In the genomic region with DNA sequence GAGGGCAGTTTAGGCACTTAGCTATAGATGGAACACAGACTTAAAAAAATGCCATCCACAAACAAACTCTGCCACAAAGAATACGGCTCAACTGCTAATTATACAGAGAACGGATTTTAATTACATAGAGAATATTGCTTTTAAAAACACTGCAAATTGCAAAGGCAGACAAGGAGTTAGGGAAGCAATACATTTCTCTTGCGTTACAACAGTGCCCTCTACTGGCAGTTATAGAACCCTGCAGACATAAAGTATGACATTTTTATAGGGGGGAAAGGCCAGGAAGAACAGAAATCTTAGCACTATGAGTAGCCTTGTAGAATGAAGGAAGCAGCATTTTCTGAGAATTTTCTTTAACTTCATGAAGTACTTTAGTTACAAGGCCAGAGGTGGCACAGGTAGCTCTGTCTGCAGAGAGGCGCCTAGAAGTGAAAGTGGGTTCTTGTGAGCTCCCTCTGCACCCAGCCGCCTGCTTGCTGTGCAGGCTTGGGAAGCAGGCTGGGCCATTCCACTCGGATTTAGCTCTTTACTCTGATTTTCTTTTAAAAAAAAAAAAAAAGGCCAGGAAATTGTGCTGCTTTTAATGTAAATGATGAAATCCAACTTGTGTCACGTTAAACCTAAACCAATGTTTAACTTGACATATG, we compare ENCODE assay signal across 8 mouse cellular contexts. TPM values are rescaled to one million over a fixed set of nuclear protein-coding genes. Genes with fewer than 3 reads are reported as not detected.
DNase-seq lines count a peak whose midpoint lies in the region; ATAC-seq lines count a peak whose summit lies in the region.

No protein-coding gene starts in this region.

- H3K27me3 ChIP-seq in hindbrain, embryonic 15.5 days: no peaks in the 10 kb centered on the region
- H3K27me3 ChIP-seq in hindbrain, embryonic 13.5 days: no peaks in the 10 kb centered on the region
- H3K27me3 ChIP-seq in forebrain, embryonic 12.5 days: no peaks in the 10 kb centered on the region

- H3K36me3 ChIP-seq in hindbrain, embryonic 15.5 days: no peaks in the 10 kb centered on the region
- no peaks in the 10 kb centered on the region for H3K36me3 ChIP-seq in hindbrain, embryonic 13.5 days
- H3K36me3 ChIP-seq in forebrain, embryonic 12.5 days (replicated peaks): no peaks in the 10 kb centered on the region

- 39% methylated on average over 7 of the region's 7 CpGs for WGBS in hindbrain, embryonic 15.5 days
- 37% methylated on average over 7 of the region's 7 CpGs for WGBS in hindbrain, embryonic 13.5 days
- 33% methylated on average over 7 of the region's 7 CpGs for WGBS in forebrain, embryonic 12.5 days

- peak; percentile 56 for ATAC-seq in hindbrain, embryonic 15.5 days (ENCODE audit: low FRiP score, low read depth)
- ATAC-seq in hindbrain, embryonic 13.5 days (ENCODE audit: low FRiP score): no peak
- ATAC-seq in forebrain, embryonic 12.5 days (ENCODE audit: low FRiP score): peak; percentile 49; the same call in 1 of the 2 replicates

- no peak overlapping the region for H3K9ac ChIP-seq in hindbrain, embryonic 15.5 days
- H3K9ac ChIP-seq in hindbrain, embryonic 13.5 days: no peak overlapping the region
- no peak overlapping the region for H3K9ac ChIP-seq in forebrain, embryonic 12.5 days

- no peak overlapping the region for H3K4me3 ChIP-seq in hindbrain, embryonic 15.5 days
- no peak overlapping the region for H3K4me3 ChIP-seq in hindbrain, embryonic 13.5 days
- no peak overlapping the region for H3K4me3 ChIP-seq in forebrain, embryonic 12.5 days (replicated peaks)

- peaks cover 5% of the 10 kb centered on the region; the same call in 1 of the 2 replicates for H3K4me1 ChIP-seq in hindbrain, embryonic 15.5 days (replicated peaks)
- peaks cover 3% of the 10 kb centered on the region; the same call in 1 of the 2 replicates for H3K4me1 ChIP-seq in hindbrain, embryonic 13.5 days (replicated peaks)
- H3K4me1 ChIP-seq in forebrain, embryonic 12.5 days: no peaks in the 10 kb centered on the region

- H3K27ac ChIP-seq in hindbrain, embryonic 15.5 days (replicated peaks): no peak overlapping the region
- no peak overlapping the region for H3K27ac ChIP-seq in hindbrain, embryonic 13.5 days
- H3K27ac ChIP-seq in forebrain, embryonic 12.5 days: no peak overlapping the region

- no peaks in the 10 kb centered on the region for H3K9me3 ChIP-seq in hindbrain, embryonic 15.5 days
- no peaks in the 10 kb centered on the region for H3K9me3 ChIP-seq in hindbrain, embryonic 13.5 days
- no peaks in the 10 kb centered on the region for H3K9me3 ChIP-seq in forebrain, embryonic 12.5 days

- H3K4me2 ChIP-seq in hindbrain, embryonic 15.5 days: no peak overlapping the region
- no peak overlapping the region for H3K4me2 ChIP-seq in hindbrain, embryonic 13.5 days
- no peak overlapping the region for H3K4me2 ChIP-seq in forebrain, embryonic 12.5 days

- peak; percentile 81 for DNase-seq in CD4-positive, CD25-positive, alpha-beta regulatory T cell, adult 2 months (ENCODE audit: low read depth, low spot score)
- peak; percentile 60 for DNase-seq in R1 (ENCODE audit: low read depth, low spot score)
- DNase-seq in lung, postnatal 25 days (ENCODE audit: low spot score): peak; percentile 33
- DNase-seq in urinary bladder, postnatal 4 days (ENCODE audit: low spot score in 2 of 2): no peak
- DNase-seq in right cerebral cortex, postnatal 25 days: no peak

RNA-seq across cellular contexts. Expression of gene Taf3, which starts 38.0 kb away (rescaled TPM):
- polyA plus RNA-seq in hindbrain, embryonic 15.5 days (2015; fragmentation: Nextera tagmentation; extraction: Ambion mirVana): 12.4 and 13.3 TPM in 2 replicates
- polyA plus RNA-seq in hindbrain, embryonic 13.5 days (2015; fragmentation: Nextera tagmentation; extraction: Ambion mirVana): 15.0 and 16.6 TPM in 2 replicates
- polyA plus RNA-seq in forebrain, embryonic 12.5 days (2016; fragmentation: Nextera tagmentation; extraction: Ambion mirVana): 17.3 and 18.4 TPM in 2 replicates

Comparison
In these comparisons a context has a peak if more than half of its experiments do, and no peak if none do; other contexts are left out.
1. DNase-seq: peak in CD4-positive, CD25-positive, alpha-beta regulatory T cell, adult 2 months (single experiment), R1 (single experiment) and lung, postnatal 25 days (single experiment); none in urinary bladder, postnatal 4 days (0 of 2) and right cerebral cortex, postnatal 25 days (single experiment).